Mouse (Mus musculus) intestine, postnatal 0 days (tissue): ENCODE results near the gene Zbtb38. TPM values are rescaled to one million over a fixed set of nuclear protein-coding genes. Genes with fewer than 3 reads are reported as not detected.
A peak's percentile ranks its signal among the peaks of the same experiment; 100 is the strongest.

Experiments used
- ATAC-seq: fragments of 200-750 bp; cut with Nextera tagmentation; 2 replicates; pipeline ENCODE4 v1.8.0; 2017; ENCODE audit warnings: mild to moderate bottlenecking, moderate TSS enrichment, moderate library complexity
- H3K27ac ChIP-seq: fragments of 300-500 bp; sonication (generic); 2 replicates; pipeline ENCODE4 v1.5.1; 2014; ENCODE audit warnings: mild to moderate bottlenecking, low read depth, low read length, moderate library complexity
- H3K27me3 ChIP-seq: fragments of 300-500 bp; sonication (generic); replicated peaks from 2 replicates; pipeline ENCODE4 v1.6.1; 2014; ENCODE audit warnings: low read length, mixed read lengths; ENCODE audit not compliant: control insufficient read depth, insufficient read depth
- H3K36me3 ChIP-seq: fragments of 300-500 bp; sonication (generic); 2 replicates; pipeline ENCODE4 v1.6.1; 2014; ENCODE audit warnings: mild to moderate bottlenecking, moderate library complexity; ENCODE audit not compliant: control insufficient read depth, insufficient read depth
- H3K4me1 ChIP-seq: fragments of 300-500 bp; sonication (generic); replicated peaks from 2 replicates; pipeline ENCODE4 v1.6.1; 2014; ENCODE audit warnings: antibody characterized with exemption, low read length, mixed read lengths; ENCODE audit not compliant: control insufficient read depth, insufficient read depth
- H3K4me2 ChIP-seq: fragments of 300-500 bp; sonication (generic); replicated peaks from 2 replicates; pipeline ENCODE4 v1.6.1; 2014; ENCODE audit warnings: low read depth, mild to moderate bottlenecking, moderate library complexity
- H3K4me3 ChIP-seq: fragments of 300-500 bp; sonication (generic); 2 replicates; pipeline ENCODE4 v1.5.1; 2014; ENCODE audit warnings: low read depth, low read length
- H3K9ac ChIP-seq: fragments of 300-500 bp; sonication (generic); 2 replicates; pipeline ENCODE4 v1.6.1; 2014; ENCODE audit warnings: mild to moderate bottlenecking, low read depth, low read length
- H3K9me3 ChIP-seq: fragments of 300-500 bp; sonication (generic); 2 replicates; pipeline ENCODE4 v1.6.1; 2016; ENCODE audit warnings: mixed run types; ENCODE audit not compliant: control insufficient read depth
- CTCF ChIP-seq: sonication (generic); IDR thresholded peaks from 2 replicates; pipeline ENCODE4 v1.5.1; 2016; ENCODE audit warnings: low read depth, mild to moderate bottlenecking, control low read depth, antibody characterized with exemption, moderate library complexity
- WGBS: fragments of 180-500 bp; shearing (Covaris S2); extraction: QIAGEN DNeasy Blood & Tissue Kit; methylation state at CpG from one replicate; pipeline ENCODE4 v1.1.7; 2014; 5-methylcytosine and 5-hydroxymethylcytosine counted together
- polyA plus RNA-seq: library from polyadenylated mRNA; unstranded; fragments of >200 nt; fragmentation: Nextera tagmentation; extraction: Ambion mirVana; gene quantifications from 2 replicates; pipeline ENCODE4 v1.2.1, GENCODE M21; 2015

Gene Zbtb38
- polyA plus RNA-seq, 1 experiment from 2014 or later = 18.5 TPM

- Histone ChIP-seq H3K9me3 (no peaks in the 10 kb centered on the region), H3K27ac (no peak overlapping the region), H3K36me3 (no peaks in the 10 kb centered on the region), H3K4me3 (no peak overlapping the region), H3K9ac (no peak overlapping the region), H3K4me1 (no peaks in the 10 kb centered on the region), H3K27me3 (no peaks in the 10 kb centered on the region), H3K4me2 (no peak overlapping the region)
- peak; percentile 34; the same call in 1 of the 2 replicates for ATAC-seq
- peak; percentile 96 for TF ChIP-seq CTCF
- WGBS = 49% methylated on average over 5 of the region's 5 CpGs
These were observed 84.0 kb downstream of the Zbtb38 start for GRCm38 (mm10) chr9:96668628-96669027.

- no peaks in the 10 kb centered on the region for H3K27me3 ChIP-seq
- no peak overlapping the region for H3K27ac ChIP-seq
- H3K4me3 ChIP-seq = no peak overlapping the region
- H3K4me2 ChIP-seq = no peak overlapping the region
- H3K4me1 ChIP-seq = peaks cover 5% of the 10 kb centered on the region; the same call in 1 of the 2 replicates
- ATAC-seq = peak; percentile 69
- no peaks in the 10 kb centered on the region for H3K9me3 ChIP-seq
- TF ChIP-seq CTCF = no peak
- WGBS = 60% methylated on average over 10 of the region's 10 CpGs
- no peaks in the 10 kb centered on the region for H3K36me3 ChIP-seq
- no peak overlapping the region for H3K9ac ChIP-seq
These were observed 92.0 kb downstream of the Zbtb38 start for GRCm38 (mm10) chr9:96660510-96661244.

GRCm38 (mm10) chr9:96659801-96660200 lies 92.8 kb downstream of the Zbtb38 start:
- Histone ChIP-seq H3K27ac (no peak overlapping the region), H3K9ac (no peak overlapping the region), H3K4me1 (peaks cover 5% of the 10 kb centered on the region; the same call in 1 of the 2 replicates), H3K27me3 (no peaks in the 10 kb centered on the region), H3K9me3 (no peaks in the 10 kb centered on the region), H3K36me3 (no peaks in the 10 kb centered on the region), H3K4me3 (no peak overlapping the region), H3K4me2 (no peak overlapping the region)
- WGBS = 53% methylated on average over 2 of the region's 2 CpGs
- no peak for ATAC-seq
- no peak for TF ChIP-seq CTCF

- Histone ChIP-seq H3K4me2 (no peak overlapping the region), H3K9ac (no peak overlapping the region), H3K4me1 (no peaks in the 10 kb centered on the region), H3K27ac (no peak overlapping the region), H3K27me3 (no peaks in the 10 kb centered on the region), H3K36me3 (no peaks in the 10 kb centered on the region), H3K4me3 (no peak overlapping the region), H3K9me3 (no peaks in the 10 kb centered on the region)
- ATAC-seq = no peak
- 66% methylated on average over 4 of the region's 4 CpGs for WGBS
- TF ChIP-seq CTCF = no peak
These were observed 99.1 kb downstream of the Zbtb38 start for GRCm38 (mm10) chr9:96653538-96653937.

- TF ChIP-seq CTCF = peak; percentile 71
- Histone ChIP-seq H3K4me2 (no peak overlapping the region), H3K27me3 (no peaks in the 10 kb centered on the region), H3K4me3 (no peak overlapping the region), H3K36me3 (no peaks in the 10 kb centered on the region), H3K9me3 (no peaks in the 10 kb centered on the region), H3K4me1 (no peaks in the 10 kb centered on the region), H3K27ac (no peak overlapping the region), H3K9ac (no peak overlapping the region)
- 57% methylated on average over 6 of the region's 6 CpGs for WGBS
- ATAC-seq = no peak
These were observed 99.9 kb downstream of the Zbtb38 start for GRCm38 (mm10) chr9:96652763-96653162.

- H3K4me2 ChIP-seq = no peak overlapping the region
- no peak overlapping the region for H3K4me3 ChIP-seq
- no peak overlapping the region for H3K27ac ChIP-seq
- H3K9ac ChIP-seq = no peak overlapping the region
- no peaks in the 10 kb centered on the region for H3K27me3 ChIP-seq
- no peaks in the 10 kb centered on the region for H3K36me3 ChIP-seq
- TF ChIP-seq CTCF = no peak
- H3K9me3 ChIP-seq = no peaks in the 10 kb centered on the region
- ATAC-seq = no peak
- WGBS = 75% methylated on average over 7 of the region's 7 CpGs
- no peaks in the 10 kb centered on the region for H3K4me1 ChIP-seq
These were observed 101.8 kb downstream of the Zbtb38 start for GRCm38 (mm10) chr9:96650807-96651206.
